Mouse (Mus musculus): ENCODE data around the gene Adarb2.

The Adarb2 gene

DNA sequence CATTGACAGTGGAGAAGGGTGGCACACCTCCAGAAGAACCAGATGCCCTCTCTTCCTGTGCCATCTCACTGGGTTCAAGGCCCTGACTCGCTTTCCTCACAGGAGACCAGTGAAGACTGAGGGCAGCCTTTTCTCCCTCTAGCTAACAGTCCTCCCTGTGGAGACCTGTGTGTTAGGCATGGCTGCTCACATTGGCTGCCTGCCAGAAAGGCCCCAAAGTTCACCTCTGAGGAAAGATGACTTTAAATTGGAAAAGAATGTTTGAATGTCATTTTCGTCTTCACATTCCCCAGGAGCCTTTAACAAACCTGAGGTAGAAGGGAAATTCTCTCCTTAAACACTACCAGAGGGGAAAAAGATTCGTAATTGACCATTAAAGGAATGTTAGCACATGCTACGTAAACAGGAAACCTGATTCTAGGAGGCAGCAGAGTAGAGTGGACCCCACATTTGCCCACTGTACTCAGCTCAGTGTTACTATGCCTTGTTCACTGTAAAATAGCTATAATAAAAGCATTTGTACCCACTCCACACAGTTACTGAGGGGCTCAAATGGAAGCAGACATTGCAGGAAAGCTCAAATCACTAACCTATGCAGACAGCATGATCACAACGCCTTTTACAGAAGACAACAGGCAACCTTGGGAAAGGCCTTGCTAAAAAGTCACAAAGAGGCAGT lies 285.2 kb downstream of the Adarb2 start:
- DNase-seq (ENCODE audit: low spot score) = no peak

DNA sequence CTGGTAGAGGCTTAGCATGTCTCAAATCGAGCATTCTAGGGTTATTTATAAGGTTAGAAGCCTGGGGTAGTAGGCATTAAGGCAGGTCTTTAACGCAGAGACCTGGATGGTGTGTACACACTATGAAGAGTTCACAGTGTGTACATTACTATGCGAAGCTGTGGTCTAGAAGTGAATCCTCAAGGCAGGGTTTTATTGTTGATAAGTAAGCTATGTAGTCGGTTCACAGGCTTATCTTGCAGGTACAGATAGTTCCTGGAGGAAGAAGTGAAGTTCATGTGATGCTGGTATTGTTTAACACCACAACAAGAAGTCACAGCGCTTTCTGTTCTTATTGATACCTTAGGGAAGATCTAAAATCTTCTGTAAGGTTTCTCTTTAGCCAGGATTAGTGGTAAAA lies 290.7 kb downstream of the Adarb2 start:
- no peak for DNase-seq (ENCODE audit: low spot score)

DNA sequence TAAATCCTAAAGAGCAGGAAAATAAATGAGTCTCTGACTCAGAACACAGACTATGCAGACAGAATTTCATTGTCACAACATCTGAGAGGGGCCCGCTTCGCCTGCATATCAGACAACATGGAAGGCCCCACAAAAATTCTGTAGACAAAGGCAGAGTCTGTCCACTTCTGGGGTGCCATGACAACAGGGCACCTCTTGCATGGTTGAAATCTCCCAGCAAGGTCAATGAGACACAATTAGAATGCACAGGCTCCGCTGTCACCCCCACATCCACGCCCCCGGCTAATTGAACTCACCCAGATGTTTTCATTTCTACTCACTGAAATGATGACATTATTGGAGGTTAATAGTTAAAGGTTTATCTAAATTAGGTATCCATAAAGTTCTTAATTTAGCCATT lies 296.9 kb downstream of the Adarb2 start:
- DNase-seq (ENCODE audit: low spot score) = no peak

DNA sequence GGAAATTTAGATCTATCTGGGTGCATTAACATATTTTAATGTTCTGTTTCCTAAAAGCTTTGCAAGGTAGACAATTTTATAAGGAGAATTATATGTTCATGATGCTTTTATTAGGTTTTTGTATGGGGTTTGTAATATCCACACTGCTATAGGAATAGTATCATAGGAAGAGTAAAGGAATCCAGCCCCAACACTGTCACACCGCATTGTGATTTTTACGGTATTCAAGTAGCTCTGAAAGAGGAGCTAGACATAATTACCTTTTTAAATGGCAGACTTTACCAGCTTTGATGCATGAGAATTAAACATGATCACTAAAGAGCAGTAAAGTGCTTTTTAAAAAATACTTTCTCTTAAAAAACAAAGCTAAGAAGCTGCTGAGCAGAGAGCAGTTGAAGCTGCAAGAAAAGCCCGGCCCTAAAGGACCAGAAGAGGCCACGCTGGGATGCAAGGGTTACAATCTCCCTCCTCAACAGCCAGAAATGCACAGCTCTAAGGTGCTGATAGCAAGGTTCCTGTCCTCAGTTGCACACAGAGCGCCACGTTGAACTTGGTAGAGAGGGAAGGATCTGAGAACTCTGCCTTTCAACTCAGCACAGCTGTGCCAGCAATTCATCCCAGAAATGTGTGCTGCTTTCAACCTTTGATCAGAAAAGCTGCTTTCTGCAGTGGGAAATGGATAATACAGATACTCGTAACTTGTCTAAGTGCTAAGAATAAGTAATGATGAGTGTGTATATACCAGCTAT lies 308.6 kb downstream of the Adarb2 start:
- no peak for DNase-seq (ENCODE audit: low spot score)

DNA sequence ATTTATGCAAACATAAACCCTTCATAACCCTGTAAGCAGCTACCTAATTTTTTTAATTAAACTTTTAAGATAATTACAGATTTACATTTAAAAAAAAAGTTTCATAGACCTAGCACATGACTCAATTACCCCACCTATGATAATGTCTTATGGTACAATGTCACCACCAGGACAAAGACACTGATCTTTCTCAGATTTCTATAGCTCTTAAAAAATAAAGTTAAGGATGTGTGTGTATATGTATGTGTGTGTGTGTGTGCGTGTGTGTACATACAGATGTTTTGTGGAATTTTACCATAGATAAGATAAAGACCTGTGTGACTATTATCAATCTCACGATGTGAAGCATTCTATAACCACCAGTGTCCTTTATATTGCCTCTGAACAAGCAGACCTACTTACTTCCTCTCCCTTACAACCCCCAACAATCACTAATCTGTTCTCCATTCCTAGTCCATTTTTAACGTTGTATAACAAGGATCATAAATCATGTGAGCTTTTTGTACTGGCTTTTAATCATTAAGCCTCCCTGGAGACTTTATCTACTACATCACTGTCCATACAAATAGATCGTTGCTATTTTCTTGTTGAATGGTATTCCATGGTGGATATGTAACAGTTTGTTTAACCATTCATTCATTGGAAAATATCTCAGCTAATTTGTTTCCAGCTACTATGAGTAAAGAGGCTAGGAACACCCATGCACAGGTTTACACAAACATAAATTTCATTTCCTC lies 313.5 kb downstream of the Adarb2 start:
- no peak for DNase-seq (ENCODE audit: low spot score)

DNA sequence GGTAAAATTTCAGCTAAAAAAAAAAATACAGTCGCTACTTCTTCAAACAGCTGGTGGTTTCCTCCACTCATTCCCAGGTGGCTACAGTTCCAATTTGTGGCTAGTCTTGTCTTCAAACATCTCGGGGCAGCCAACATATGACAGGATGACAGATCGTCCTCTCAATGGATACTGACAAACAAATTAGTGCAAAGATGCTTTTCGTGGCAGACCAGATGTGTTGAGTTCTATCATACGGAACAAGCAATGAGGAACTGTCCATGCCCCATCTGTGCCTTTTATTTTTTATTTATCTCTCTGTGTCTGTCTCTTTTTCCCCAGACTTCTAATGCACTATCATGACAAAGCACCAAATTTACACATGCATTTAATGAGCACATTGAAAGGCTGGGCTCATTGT lies 316.5 kb downstream of the Adarb2 start:
- DNase-seq (ENCODE audit: low spot score) = no peak

DNA sequence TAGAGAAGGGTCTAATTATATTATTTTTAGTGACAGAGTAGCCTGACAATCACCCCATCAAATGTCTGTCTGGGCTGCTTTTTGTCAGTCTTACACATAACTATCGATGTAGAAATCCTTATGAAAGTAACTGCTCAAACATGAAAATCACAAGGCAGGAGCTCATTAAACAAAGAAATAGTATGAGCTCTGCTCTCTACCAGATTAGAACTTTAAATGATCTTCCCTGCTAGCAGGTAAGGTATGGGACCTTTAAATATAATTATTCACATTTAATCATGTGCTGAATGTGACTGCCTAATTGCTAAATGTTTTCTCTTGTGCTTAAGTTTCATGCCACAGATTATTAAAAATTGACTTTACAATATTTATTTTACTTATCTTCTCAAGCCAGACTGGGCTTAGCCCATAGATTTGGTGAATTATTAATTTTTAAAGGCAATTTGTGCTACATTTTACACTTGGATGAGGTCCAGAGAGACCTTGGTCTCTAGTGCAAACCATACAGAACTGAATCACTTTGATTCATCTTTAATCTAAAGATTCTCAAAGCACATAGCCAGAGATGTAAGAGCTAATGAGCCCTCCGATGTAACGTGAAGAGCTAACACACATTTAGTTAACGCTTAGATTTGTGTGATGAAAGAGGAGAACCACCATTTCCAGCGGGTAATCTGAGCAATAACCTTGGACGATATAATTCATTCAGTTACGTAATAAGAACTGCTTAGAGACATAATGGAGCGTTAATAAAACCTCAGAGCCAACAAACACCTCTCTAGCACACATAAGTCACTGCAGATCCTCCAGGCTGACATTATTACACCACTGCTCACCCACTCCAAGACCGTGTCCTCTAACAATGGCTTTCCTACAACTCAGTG lies 323.3 kb downstream of the Adarb2 start:
- no peak for DNase-seq (ENCODE audit: low spot score)

DNA sequence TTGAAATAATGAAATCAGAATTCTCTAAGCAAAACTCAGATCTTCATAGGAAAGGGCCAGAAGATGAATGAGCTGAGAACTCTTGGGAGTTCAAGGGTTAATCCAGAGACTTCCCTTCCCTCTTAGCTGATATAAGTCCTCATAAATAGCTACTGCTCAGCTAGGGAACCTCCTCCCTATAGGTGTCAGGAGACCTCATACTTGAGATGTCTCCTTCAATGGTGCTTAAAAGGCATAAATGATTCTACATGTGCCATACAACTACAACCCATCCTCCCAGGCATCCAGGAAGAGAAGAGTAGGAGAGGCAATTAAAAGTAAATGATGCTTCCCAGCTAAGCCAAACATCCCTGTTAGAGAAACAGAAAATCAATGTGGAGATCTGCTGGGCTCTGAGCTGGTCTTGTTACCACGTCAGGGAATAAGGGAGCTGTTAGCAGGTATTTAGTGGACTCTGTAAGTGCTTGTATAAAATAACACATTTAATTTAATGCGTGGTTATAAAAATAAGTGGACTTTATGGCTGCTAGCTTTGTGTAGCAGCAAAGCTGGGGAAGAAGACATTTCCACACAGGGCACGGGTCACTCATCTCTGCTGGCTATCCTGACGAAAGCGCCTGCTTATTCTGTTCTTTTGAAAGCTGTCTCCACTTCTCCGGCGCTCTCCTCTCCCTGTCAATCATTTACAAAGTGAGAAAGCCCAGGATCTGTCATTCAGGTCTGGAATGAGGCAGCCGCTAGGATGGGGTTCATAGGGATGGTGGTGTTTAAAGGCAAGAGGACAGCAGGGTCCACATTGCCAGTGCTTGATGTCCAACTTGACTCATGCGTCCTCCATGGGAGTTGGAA lies 331.8 kb downstream of the Adarb2 start:
- DNase-seq (ENCODE audit: low spot score) = no peak

DNA sequence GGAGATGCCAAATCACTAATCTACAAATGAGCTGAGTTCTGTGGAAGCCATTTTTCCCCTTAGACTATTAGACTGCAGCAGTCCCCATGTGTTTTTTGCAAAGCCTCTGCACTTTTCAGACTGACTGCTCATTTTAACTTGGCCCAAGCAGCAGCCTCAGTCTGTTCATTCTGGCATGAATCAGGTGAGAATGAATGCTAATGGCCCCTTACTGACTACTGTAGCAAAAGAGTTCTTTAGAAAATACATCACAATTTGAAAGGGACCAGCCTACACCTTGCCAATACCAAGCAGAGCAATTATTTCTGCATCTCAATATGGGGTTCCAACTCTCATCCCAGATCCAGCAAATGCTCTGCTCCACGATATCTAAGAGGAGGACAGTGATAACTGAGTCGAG lies 335.8 kb downstream of the Adarb2 start:
- no peak for DNase-seq (ENCODE audit: low spot score)

DNA sequence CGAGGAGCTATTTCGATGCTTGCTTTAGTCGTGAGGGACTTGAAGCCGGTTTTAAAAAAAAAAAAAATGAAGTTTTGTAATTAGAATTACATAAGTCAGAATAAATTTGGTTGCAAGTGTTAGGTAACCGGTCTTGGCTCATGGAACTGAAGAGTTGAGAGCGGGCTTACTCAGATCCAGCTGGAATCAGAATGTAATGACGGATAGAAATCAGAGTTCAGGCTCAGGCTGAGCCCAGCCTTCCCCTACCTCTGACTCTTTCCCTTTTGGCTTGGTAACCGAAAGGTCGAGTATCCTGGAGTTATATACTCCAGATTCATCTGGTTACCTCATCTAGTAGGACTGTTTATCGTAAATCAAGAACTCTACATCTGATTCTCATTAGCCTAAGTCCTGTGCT lies 336.2 kb downstream of the Adarb2 start:
- DNase-seq (ENCODE audit: low spot score) = no peak

DNA sequence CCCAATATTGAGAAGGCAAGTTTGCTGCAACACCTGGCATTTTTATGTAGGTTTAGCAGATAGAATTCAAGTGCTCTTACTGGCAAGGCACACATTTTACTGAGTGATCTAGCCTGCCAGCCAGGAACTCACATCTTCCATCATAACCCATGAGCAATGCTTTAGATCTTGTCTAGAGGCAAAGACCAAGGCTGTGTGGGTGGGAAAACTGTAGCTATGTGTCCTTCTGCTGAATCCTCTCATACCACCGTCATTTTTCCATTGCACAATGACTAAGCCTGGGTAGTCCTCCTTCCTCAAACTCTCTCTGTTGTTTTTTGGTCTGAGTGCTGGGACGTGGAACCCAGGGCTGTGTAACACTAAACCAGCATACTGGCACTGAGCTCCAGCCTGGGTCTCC lies 340.0 kb downstream of the Adarb2 start:
- no peak for DNase-seq (ENCODE audit: low spot score)

DNA sequence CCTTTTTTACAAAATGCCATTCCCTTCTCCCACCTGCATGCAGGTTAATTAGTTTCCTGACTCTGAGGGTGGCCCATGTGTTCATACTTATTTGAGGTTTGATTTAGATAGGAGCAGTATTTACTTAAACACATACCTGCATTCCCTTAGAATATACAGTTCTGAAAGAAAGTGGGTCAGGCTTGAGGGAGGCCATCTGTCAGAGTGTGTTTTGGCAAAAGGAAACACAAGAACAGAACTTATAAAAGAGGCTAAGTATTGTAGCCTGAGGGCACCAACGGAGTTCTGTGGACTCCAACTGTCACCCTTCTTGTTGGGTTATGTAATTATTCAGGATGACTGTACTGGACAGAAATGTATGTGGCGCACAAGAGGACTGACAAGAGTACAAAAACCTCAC lies 349.6 kb downstream of the Adarb2 start:
- no peak for DNase-seq (ENCODE audit: low spot score)

DNA sequence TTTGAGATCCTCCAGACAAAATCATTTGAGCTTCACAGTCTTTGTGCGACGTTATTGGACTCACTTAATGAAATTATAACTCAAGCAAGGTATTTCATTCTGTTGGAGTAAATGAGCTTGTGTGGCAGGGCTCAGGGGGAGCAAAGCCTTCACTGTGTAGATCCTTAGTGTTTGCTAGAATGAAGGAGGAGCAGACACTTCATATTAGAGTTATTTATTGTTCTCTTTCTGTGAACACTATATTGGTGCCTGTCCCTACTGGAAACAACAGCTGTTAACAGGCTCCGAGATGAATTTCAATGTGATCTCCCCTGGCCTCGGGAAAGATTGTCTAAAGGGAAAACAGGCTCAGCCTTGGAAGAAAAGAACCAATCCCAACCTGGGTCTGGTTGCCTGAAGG lies 355.1 kb downstream of the Adarb2 start:
- no peak for DNase-seq (ENCODE audit: low spot score)

DNA sequence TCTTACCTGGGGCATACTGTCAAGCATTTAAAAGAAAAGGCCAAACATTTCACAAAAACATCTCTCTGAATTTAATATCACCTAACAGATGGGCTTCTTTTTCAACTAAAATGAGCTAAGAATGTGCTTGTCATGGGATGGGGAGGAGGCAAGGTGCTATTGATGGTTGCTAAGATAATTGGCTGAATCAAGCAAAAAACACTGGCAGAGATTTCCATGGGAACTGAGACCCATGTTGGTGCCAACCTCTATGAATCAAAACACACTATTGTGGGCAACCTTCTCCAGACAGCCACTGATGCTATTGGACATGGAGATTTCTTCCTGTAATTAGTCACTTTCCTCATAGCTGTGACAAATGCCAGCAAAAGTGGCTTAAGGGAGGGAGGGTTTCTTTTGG lies 357.8 kb downstream of the Adarb2 start:
- DNase-seq (ENCODE audit: low spot score) = no peak

DNA sequence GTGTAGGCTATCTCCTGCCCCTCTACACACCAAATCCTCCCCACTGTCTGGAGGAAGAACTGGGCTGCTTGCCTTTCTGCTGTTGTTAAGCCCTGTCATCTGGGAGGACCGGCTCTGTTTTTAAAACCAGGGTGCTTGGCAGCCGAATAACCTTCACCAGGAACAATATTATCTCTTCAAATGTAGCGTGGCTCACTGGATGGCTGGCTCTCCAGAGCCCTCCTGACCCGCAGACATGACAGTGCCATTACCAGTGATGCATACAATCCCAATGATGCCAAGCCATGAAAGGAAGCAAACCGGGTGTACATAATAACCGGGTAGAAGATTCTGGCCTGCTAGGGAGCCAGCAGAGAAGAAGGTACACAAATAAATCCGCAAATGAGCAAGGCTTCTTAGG lies 360.5 kb downstream of the Adarb2 start:
- DNase-seq (ENCODE audit: low spot score) = no peak

DNA sequence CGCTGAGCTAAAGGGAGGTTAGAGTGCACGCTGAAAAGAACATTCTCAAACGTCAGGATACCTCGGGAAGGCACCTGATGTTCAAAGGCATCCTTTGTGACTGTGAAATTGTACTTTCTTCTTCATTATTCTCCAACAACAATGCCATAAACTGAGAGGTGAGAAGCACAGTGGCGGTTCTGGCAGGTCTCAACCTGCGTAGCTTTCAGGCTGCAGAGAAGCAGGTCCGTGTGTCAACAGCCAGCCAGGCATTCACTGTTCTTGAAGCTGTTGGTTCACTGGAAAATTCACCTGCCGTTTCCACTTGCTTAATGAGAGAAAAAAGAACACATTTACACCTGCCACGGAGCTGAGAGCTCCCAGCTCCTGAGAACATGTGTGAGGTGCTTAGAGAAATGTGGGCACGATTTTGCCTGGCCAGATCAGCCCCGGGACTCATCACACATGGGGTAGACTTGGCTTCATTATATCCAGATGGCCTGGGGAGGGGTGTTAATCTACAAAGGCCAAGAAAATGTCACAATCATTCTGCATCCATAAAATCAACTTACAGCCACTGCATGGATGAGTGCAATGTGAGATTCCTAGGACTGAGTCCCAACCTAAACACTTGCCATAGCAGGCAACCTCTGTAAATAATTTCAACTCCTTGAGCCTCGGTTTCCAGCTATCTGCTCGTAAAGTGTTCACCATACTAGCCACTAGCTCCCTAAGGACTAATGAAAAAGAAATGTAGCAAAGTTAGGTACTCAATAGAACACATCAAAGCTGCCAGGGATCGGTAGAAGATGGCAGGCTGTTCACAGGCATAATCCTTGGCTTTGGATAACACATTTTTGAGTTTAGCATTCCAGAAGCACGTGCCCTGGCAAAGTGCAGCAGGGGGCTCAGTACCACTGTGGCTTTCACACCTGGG lies 364.7 kb downstream of the Adarb2 start:
- no peak for DNase-seq (ENCODE audit: low spot score)

DNA sequence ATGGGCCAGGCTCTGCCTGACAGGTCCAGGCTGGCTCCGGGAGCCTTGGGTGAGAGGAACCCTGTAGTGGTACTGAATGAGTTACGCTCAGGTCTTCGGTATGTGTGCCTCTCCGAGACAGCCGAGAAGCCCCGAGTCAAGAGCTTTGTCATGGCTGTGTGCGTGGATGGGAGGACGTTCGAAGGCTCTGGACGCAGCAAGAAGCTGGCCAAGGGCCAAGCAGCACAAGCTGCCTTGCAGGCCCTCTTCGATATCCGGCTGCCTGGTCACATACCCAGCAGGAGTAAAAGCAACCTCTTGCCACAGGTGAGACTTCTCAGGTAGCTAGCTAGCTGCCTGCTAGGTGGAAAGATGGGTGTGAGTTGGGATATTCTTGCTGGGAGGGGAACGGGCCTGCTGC lies 367.6 kb downstream of the Adarb2 start:
- no peak for DNase-seq (ENCODE audit: low spot score)

DNA sequence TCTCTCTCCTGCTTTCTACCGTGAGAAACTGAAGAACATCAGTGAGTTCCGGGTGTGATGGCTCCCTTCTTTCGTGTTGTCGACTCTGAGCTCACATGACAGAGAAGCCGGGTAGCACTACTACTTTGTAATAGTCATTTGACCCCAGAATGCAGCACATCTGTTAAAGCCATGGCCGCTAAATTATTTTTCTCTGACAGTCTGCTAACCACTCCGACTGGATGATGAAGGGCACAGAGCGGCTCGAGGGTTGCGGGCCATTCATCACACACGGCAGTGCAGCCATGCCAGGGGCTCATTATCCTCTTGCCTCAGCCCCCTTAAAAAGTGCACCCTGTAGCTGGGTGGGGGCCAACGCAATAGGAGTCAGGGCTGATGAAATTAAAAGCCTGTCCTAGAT lies 371.2 kb downstream of the Adarb2 start:
- no peak for DNase-seq (ENCODE audit: low spot score)

DNA sequence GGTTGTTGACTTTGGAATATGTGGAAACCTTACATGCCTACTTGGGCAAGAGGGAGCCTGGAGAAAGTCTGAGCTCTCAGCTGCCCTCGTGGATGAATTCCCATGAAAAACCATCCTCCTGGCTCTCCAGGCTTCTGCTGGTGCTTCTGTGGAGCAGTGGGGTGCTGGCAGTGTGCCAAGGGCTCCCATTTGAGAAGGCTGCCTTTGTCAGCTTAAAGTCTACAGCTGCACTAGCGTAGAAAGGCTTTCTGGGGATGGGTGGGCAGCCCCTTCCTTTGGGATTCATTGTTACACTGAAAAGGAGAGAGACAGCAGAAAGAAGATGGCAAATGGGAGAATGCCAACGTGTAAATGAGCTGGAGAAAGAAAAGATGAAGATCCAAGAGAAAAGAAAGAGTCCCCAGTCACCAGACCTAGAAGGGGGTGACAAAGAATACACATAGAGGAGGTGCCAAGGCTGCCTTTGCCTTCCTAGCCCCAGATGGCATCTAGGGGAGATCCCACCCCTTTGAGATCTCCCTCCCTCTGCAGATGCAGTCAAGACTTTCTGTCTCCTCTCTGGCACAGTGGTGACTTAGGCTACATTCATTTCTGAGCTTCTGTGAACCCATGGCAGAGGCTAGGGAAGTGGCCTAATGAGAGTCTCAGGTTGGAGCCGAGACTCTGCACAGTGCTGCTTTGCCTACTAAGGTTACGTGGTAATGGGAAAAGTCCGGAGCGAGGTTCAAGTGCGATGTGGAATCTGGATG lies 381.8 kb downstream of the Adarb2 start:
- DNase-seq (ENCODE audit: low spot score) = no peak

DNA sequence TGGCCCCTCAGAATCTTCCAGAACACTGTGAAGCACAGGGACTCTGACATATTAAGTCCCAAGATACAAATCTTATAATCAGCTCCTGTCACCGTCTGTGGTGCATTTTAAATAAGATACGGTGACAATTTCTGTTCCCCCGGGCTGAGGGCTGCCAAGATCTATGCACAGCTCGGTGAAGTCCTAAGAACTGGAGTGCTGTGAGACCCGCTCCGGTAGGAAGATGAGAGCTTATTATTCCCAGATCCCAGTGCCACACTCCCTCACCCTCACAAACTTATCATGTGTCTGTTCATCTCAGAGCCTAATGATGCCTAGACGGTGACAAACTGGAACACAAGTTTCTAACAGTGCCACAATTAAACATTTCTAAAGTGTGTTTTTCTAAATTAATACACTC lies 384.8 kb downstream of the Adarb2 start:
- no peak for DNase-seq (ENCODE audit: low spot score)

Data from layer of hippocampus, adult 11-12 months (tissue).